Mouse (Mus musculus) spleen, adult 18-20 months (tissue): ENCODE measurements around the gene Prkca.

Source experiments
- DNase-seq, 2 experiments: peaks; one replicate each; pipeline ENCODE4 v3.0.0; 2022; ENCODE audit warnings: mixed read lengths in 2 of 2

The Prkca gene

GRCm38 (mm10) chr11:108200679-108201586, 142.8 kb downstream of the Prkca start:
- no peak for DNase-seq

DNA sequence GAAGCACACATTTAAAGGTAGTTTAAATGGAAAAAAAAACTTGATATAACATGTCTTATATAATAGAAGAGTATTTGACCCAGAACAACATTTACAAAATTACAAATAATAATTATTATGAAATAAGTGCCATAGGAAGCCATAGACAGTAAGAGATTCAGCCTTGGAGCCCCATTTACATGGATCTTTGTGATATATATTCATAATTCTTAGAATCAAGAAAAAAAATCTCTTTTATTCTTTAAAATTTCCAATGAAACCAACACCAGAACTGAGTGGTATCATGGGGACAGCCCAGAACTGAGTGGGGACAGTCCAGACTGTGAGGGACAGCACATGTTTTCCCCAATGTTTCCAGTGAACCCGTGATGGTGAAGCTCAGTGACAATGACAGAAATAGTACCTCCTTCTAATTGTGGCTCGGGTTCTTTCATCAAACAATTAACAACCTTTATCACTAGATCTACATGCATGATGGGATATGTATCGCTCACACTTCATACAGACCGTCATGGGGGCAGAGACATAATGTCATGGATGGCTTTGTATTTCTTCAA, 144.2 kb downstream of the Prkca start:
- DNase-seq, result no peak

DNA sequence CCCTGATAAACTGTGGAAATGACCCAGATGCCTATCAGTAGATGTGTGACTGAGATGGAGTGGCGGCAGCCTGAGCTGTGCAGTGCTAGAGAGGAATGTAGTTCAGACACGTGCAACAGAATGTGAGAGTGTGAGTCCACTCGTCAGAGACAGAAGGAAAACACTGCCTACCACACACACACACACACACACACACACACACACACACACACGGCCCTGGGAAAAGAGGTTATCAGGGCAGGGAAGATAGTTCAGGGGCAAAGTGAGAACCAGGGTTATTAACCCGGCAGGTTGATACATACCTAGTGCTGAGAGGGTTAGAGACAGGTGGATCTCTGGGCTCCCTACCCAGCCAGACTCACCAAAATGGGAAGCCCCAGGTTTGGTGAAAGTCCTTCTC, 145.1 kb downstream of the Prkca start:
- DNase-seq, result no peak

DNA sequence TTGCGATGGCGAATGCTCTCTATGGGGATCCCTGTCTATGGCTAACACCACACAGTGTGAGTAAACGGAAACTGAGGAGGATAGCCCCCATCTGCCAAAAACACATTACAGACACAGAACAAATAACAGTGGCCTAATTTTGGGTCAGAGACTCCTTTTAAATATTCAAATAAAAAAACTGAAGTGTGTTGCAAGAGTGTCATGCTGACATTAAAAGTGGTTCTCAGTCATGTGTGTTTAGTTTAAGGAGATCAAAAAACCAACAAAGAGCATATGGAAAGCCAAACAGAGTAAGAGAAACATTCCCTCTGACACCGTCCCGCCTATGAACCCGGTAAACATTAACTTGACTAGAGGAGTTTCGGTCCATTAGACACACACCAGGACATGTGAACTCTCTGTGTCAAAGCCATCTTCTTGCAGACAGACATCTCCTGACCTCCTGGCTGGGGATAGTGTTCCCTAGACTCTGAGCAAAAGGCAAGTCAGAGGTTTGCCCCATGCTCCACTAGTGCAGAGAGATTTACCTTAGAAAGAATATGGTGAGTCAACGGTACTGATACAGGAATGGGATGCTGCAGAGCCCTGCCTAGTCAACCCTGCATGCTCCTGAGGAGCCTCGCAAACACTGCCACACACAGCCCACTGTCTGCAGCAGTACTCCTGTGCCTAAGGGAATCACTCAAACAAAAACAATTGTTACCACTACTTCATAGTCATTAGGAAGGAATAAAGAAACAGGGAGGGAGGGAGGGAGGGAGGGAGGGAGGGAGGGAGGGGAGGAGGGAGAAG, 146.1 kb downstream of the Prkca start:
- DNase-seq, result no peak

DNA sequence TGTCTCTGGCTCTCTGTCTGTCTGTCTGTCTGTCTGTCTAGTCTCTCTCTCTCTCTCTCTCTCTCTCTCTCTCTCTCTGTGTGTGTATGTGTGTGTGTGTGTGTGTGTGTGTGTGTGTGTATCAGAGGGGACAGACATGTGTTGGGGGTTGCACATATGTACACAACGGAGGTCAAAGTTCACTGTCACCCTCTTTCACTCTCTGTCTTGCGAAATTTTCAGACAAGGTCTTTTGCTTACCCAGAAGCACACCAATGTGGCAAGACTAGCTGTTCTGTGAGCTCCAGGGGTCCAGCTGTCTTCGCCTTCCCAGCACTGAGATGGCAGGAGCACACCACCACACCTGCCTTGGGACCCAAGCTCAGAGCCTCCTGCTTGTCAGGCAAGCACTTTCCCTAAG, 146.9 kb downstream of the Prkca start:
- DNase-seq, result no peak

DNA sequence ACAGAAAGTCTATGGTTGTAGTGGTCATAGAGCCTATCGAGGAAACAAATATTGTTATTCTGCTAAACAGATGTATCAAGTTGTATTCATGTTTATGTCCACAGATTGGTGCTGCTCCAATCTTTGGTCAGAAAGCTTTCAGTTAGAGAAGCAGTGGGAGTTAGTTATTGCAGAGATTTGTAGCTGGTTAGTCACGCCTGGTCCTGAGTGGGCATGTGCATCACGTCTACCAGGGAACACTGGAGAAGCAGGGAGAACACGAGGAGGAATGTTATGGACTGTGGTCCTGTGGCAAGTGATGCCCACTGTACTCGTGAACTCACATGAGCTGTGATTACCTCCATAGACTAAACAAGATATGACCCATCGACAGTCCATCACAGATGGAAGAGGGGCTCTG, 153.4 kb downstream of the Prkca start:
- no peak for DNase-seq

DNA sequence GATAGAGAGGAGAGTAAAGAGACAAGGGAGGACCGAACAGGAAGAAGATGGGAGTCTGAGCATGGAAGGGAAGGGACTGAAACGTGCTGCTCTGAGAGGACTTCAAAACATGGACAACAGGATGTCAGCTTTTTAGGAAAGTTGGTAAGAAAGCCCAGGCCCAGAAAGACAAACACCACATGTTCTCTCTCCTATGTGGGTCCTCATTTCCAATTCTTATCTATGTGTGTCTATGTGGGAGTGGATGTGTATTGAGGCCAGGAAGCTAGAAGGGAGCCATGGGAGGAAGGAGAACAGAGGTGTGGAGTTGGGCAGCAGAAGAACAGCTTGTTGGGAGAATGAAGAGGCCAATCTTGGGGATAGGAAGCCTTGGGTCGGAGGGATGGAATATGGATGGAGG, 154.4 kb downstream of the Prkca start:
- no peak for DNase-seq

DNA sequence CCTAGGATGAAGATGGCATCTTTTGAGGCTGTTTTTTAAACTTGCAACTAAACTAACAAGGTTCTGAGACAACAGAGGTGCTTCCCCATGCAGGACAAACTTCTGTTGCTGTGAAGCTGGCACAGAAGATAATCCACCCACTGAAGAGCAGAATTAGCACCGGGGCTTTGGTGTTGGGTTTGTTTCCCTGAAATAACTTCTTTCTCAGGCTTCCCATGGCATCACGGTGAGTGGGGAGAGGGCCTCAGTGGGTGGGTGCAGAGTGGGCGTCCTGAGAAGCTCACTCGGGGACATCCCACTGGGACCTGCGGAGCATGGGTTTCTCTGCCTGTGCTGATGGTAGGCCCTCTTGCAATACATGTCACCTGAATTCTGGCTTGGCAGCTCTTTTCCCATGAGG, 161.3 kb downstream of the Prkca start:
- no peak for DNase-seq

- no peak for DNase-seq
These were observed 162.6 kb downstream of the Prkca start for GRCm38 (mm10) chr11:108181012-108181713.

DNA sequence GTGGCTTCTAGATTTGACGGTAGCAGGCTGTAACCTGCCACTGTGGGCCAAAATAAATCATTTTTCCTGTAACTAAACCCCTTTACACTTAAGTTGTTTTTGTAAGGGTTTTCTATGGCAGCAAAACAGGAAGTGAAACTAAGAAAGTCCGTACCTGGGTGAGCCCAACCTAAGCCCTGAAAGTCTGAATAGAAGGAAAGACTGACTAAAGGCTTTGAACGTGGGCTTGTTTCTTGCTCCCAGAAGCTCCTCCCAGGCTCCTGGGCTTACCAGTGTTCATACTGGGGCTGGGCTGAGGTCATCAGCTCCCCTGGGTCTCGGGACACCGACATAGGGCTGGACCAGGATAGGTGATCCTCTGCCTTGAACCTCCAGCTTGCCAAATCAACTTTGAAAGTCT, 164.9 kb downstream of the Prkca start:
- peak in 1 of 2 experiments; percentile 18 for DNase-seq

GRCm38 (mm10) chr11:108178258-108178657, 165.5 kb downstream of the Prkca start:
- no peak for DNase-seq

- no peak for DNase-seq
These were observed 167.0 kb downstream of the Prkca start for GRCm38 (mm10) chr11:108176715-108177114.

GRCm38 (mm10) chr11:108171917-108172316, 171.8 kb downstream of the Prkca start:
- no peak for DNase-seq

GRCm38 (mm10) chr11:108171260-108171659, 172.5 kb downstream of the Prkca start:
- no peak for DNase-seq

DNA sequence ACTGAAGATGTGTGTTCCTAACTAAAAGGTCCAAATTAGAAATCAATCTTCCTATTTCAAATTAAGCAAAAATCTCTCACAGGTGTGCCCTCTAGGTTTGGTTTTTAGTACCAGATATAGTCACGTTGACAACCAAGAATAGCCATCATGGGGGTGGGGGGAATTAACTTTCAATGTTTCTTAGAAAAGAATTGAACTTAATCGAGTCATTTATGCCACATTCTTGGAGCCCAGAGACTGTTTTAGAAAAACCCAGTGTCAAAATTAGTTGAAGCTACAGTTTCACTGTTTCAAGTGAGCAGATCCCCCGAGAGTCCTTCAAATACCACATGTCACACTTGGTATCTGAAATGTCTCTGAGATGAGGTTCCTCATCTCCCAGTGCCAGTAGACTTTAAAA, 173.6 kb downstream of the Prkca start:
- DNase-seq, result no peak

DNA sequence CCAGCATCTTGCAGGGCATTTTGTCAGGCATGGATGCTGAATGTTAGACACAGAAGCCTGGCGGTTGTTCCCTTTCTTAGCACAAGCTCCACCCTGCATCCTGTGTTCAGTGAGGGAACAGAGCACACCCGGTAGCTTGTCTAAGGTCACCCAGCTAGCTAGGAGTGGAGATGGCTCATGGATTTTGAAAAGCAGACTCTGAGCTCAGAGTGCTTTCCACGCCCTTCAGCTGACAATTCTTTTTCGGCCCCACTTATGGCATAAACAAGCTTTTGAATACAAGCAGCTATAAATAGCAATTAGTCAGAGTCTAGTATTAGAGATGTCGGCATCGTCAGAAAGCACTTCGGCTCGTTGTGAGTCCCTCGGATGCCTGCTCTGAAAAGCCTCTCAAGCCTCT, 178.0 kb downstream of the Prkca start:
- no peak for DNase-seq

- DNase-seq, result no peak
These were observed 181.1 kb downstream of the Prkca start for GRCm38 (mm10) chr11:108162639-108163038.

DNA sequence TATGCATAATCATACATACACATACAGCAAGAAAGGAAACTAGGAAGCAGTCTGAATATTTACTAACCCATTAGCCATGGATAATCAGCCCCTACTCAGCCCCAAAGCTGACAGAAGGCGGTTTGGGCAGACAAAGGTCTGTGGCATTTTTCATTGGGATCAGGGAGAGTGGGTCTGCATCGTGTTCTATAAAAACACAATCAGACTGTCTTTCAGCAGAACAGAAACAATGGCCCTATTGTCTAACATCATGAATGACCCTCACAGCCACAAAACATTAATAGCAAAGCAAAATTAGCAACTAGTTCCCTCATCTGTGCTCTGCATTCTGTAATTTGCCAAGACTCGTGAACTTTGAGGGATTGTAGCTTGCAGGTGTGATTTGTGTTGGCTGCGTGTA, 181.6 kb downstream of the Prkca start:
- no peak for DNase-seq

- DNase-seq, result no peak
These were observed 183.7 kb downstream of the Prkca start for GRCm38 (mm10) chr11:108160056-108160455.

GRCm38 (mm10) chr11:108158046-108158445, 185.7 kb downstream of the Prkca start:
- no peak for DNase-seq

GRCm38 (mm10) chr11:108157074-108157473, 186.7 kb downstream of the Prkca start:
- DNase-seq, result no peak

- no peak for DNase-seq
These were observed 187.6 kb downstream of the Prkca start for GRCm38 (mm10) chr11:108156107-108156506.

DNA sequence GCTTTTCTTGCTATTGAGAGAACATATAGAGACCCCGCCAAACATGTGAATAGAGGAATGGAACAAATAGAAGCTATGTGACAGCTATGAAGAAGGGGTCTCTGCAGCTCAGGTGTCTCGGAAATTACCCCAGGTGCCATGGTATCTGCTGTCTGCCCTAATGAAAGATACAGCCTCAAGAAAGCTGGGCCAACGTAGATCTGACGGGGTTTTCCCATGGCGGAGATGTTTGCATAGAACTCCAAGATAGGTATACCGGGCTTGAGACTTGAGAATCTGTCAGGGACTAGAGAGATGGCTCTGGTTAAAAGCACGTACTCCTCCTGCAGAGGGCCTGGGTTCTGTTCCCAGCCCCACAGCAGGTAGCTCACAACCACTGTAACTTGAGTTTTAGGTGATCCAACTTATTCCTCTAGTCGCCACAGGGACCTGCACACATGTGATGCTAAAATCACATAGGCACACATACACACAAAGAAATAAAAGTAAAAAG, 188.6 kb downstream of the Prkca start:
- DNase-seq, result no peak
